Mouse (Mus musculus) midbrain, embryonic 12.5 days (tissue): ENCODE measurements around the gene Atmin. TPM values are rescaled to one million over a fixed set of nuclear protein-coding genes. Genes with fewer than 3 reads are reported as not detected.

Experiments used
- ATAC-seq: fragments of 200-750 bp; cut with Nextera tagmentation; 2 replicates; pipeline ENCODE4 v1.8.0; 2017; ENCODE audit warnings: low read depth, moderate TSS enrichment, moderate library complexity; ENCODE audit not compliant: low FRiP score
- H3K27ac ChIP-seq: fragments of 300-500 bp; sonication (generic); replicated peaks from 2 replicates; pipeline ENCODE4 v1.5.1; 2016; ENCODE audit warnings: mild to moderate bottlenecking
- H3K27me3 ChIP-seq: fragments of 300-500 bp; sonication (generic); 2 replicates; pipeline ENCODE4 v1.6.1; 2016; ENCODE audit warnings: mild to moderate bottlenecking
- H3K36me3 ChIP-seq: fragments of 300-500 bp; sonication (generic); 2 replicates; pipeline ENCODE4 v1.6.1; 2016
- H3K4me1 ChIP-seq: fragments of 300-500 bp; sonication (generic); 2 replicates; pipeline ENCODE4 v1.6.1; 2016
- H3K4me2 ChIP-seq: fragments of 300-500 bp; sonication (generic); replicated peaks from 2 replicates; pipeline ENCODE4 v1.6.1; 2016; ENCODE audit warnings: mild to moderate bottlenecking, moderate library complexity
- H3K4me3 ChIP-seq: fragments of 300-500 bp; sonication (generic); 2 replicates; pipeline ENCODE4 v1.5.1; 2016; ENCODE audit warnings: mild to moderate bottlenecking
- H3K9ac ChIP-seq: fragments of 300-500 bp; sonication (generic); replicated peaks from 2 replicates; pipeline ENCODE4 v1.6.1; 2016; ENCODE audit warnings: mild to moderate bottlenecking, moderate library complexity
- H3K9me3 ChIP-seq: fragments of 300-500 bp; sonication (generic); 2 replicates; pipeline ENCODE4 v1.6.1; 2016; ENCODE audit warnings: mild to moderate bottlenecking
- WGBS: fragments of 180-500 bp; shearing (Covaris S2); methylation state at CpG from one replicate; pipeline ENCODE4 v1.1.7; 2016; 5-methylcytosine and 5-hydroxymethylcytosine counted together
- polyA plus RNA-seq: library from polyadenylated mRNA; unstranded; fragments of >200 nt; fragmentation: Nextera tagmentation; extraction: Ambion mirVana; gene quantifications from 2 replicates; pipeline ENCODE4 v1.2.1, GENCODE M21; 2016

Atmin gene
- polyA plus RNA-seq, 1 experiment from 2014 or later, result 17.7 TPM

DNA sequence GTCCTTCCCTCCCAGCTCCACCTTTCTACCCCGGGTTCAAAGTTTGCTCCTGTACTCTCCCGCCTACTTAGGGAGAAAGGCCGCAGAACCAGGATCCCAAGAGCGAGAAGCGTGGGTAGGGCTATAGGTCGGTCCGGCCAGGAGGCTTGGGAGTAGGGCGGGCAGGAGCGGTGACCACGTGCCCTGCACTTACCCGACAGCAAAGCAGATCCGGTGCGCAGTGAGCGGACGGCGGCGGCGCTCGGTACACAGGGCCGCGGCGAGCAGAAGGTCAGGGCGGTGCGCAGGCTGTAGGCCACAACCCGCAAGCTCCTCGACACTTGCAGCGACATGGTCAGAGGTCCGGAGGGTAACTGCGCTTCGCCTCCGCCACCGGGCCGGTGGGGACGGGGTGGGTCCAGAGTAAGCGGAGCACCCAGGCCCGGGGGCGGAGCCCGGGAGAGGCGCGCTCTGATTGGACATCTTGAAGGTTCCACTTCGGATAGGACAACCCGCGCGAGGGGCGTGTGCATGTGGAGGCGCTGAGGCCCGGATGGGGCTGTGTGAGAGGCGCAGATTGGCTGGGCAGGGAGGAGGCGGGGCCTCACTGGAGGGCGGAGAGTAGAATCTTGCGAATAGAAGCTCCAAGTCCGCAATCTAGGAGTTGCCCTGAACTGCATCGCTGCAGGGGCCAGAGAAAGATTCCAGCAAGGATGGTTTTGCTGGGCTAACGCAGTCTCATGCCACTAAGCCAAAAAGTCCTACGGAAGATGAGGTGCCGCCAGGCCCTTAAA, 50.1 kb downstream of the Atmin start, which contains the start of gene Gcsh:
Gcsh (minus strand) TSS at position 443 of the 773 bp plus-strand sequence.
- peak; percentile 100 for ATAC-seq
- no peaks in the 10 kb centered on the region for H3K9me3 ChIP-seq
- peaks cover 11% of the 10 kb centered on the region for H3K4me1 ChIP-seq
- peaks cover 2% of the 10 kb centered on the region; the same call in 1 of the 2 replicates for H3K36me3 ChIP-seq
- peak within 1 kb of the TSS; percentile 66 for H3K9ac ChIP-seq
- H3K27ac ChIP-seq, result 0 out of 2 replicates have a peak within 1 kb of the TSS, but pooled peaks have one; percentile 11
- H3K27me3 ChIP-seq, result no peaks in the 10 kb centered on the region
- under 1% methylated on average over 56 of the region's 56 CpGs for WGBS
- peak within 1 kb of the TSS; percentile 73 for H3K4me3 ChIP-seq
- H3K4me2 ChIP-seq, result peak within 1 kb of the TSS; percentile 86

DNA sequence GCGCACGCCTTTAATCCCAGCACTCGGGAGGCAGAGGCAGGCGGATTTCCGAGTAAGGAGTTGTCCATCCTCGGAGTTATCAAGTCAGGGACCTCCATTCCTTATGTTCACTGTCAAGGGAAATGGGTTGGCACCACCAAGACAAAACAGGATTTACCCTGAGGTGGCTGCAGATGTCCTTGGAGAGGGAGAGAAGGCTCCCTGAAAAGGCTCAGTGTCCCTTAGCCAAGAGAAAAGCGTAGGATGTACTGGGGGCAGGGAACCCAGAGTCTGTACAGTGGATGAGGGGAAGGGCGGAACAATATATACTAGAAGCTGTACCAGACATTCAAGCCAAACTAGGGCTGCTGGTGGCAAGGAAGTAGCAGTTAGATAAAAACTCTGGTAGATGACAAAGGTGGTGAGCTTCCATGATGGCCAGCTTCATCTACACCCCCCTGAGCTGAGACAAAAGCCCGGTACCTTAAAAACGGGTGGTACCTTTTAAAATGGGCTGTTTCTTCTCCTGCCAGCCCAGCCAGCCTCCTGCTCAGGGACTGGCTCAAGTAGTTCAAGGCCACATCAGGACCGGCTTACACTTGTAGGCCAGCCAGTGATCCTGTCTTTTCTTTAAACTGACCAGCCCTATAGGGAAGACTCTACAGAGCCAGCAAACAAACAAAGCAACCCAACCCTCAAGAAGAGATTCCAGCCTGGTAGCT, 51.0 kb downstream of the Atmin start:
- peaks cover 11% of the 10 kb centered on the region for H3K4me1 ChIP-seq
- no peaks in the 10 kb centered on the region for H3K9me3 ChIP-seq
- WGBS, result 70% methylated on average over 11 of the region's 11 CpGs
- 0 out of 2 replicates have a peak overlapping the region, but pooled peaks have one; percentile 11 for H3K27ac ChIP-seq
- peak overlapping the region; percentile 57; the same call in 1 of the 2 replicates for H3K9ac ChIP-seq
- peak overlapping the region; percentile 73 for H3K4me3 ChIP-seq
- no peak for ATAC-seq
- peak overlapping the region; percentile 86 for H3K4me2 ChIP-seq
- H3K36me3 ChIP-seq, result no peaks in the 10 kb centered on the region
- H3K27me3 ChIP-seq, result no peaks in the 10 kb centered on the region

Other genes with a start within 250 kb of the Atmin start
- 5.4 and 6.9 TPM in 2 replicates for gene Cdyl2, start 210.4 kb upstream of the Atmin start, polyA plus RNA-seq
- gene Cmc2, start 21.9 kb upstream of the Atmin start, polyA plus RNA-seq, result 65.5 and 76.1 TPM in 2 replicates
- 32.7 and 35.6 TPM in 2 replicates for gene Cenpn, start 21.7 kb upstream of the Atmin start, polyA plus RNA-seq
- gene 1700030J22Rik, start 35.6 kb downstream of the Atmin start, polyA plus RNA-seq, result 4.3 and 5.2 TPM in 2 replicates
- gene Gcsh, start 50.1 kb downstream of the Atmin start, polyA plus RNA-seq, result 107 and 115 TPM in 2 replicates
- not detected in 2 replicates for gene Pkd1l2, start 139.1 kb downstream of the Atmin start, polyA plus RNA-seq
- gene Bco1, start 152.5 kb downstream of the Atmin start, polyA plus RNA-seq, result 0.22 TPM in 1 of 2 replicates, not detected in the other
- 2.6 and 3.2 TPM in 2 replicates for gene Gan, start 214.7 kb downstream of the Atmin start, polyA plus RNA-seq